Mouse (Mus musculus) heart, postnatal 0 days (tissue): Measurements from ENCODE around the gene Fdx1l.

Source experiments
- CTCF ChIP-seq: IDR thresholded peaks from 2 replicates; pipeline ENCODE4 v1.5.1; 2016; ENCODE audit warnings: antibody characterized with exemption, control low read depth, low read depth
- EP300 ChIP-seq: IDR thresholded peaks from 2 replicates; pipeline ENCODE4 v1.6.1; 2016; ENCODE audit warnings: antibody characterized with exemption, low read depth

GRCm38 (mm10) chr9:21022288-21022687 is 51.1 kb downstream of the Fdx1l start:
- no peak for TF ChIP-seq CTCF
- no peak for TF ChIP-seq EP300
